Mouse (Mus musculus) heart, embryonic 16.5 days (tissue): ENCODE results near the gene Chrm3. TPM values are rescaled to one million over a fixed set of nuclear protein-coding genes. Genes with fewer than 3 reads are reported as not detected.
A peak's percentile ranks its signal among the peaks of the same experiment; 100 is the strongest.
"Not testable (repeated sequence)": the region's sequence is repeated elsewhere in the genome, so short reads cannot be mapped to it uniquely, and the experiment has no call there.

ENCODE experiments used
- ATAC-seq: fragments of 200-750 bp; cut with Nextera tagmentation; replicated peaks from 2 replicates; pipeline ENCODE4 v1.8.0; 2017; ENCODE audit warnings: moderate number of reproducible peaks; ENCODE audit not compliant: insufficient read depth, low FRiP score; ENCODE audit errors: extremely low read depth
- H3K27ac ChIP-seq: fragments of 300-500 bp; sonication (generic); 2 replicates; pipeline ENCODE4 v1.5.1; 2014; ENCODE audit warnings: mild to moderate bottlenecking, low read length, control low read depth, moderate library complexity
- H3K27me3 ChIP-seq: fragments of 300-500 bp; sonication (generic); 2 replicates; pipeline ENCODE4 v1.6.1; 2014; ENCODE audit warnings: low read length, mixed read lengths; ENCODE audit not compliant: control insufficient read depth, insufficient read depth
- H3K36me3 ChIP-seq: fragments of 300-500 bp; sonication (generic); 2 replicates; pipeline ENCODE4 v1.6.1; 2014; ENCODE audit not compliant: control insufficient read depth, insufficient read depth
- H3K4me1 ChIP-seq: fragments of 300-500 bp; sonication (generic); 2 replicates; pipeline ENCODE4 v1.6.1; 2014; ENCODE audit warnings: low read length, mixed read lengths; ENCODE audit not compliant: control insufficient read depth, insufficient read depth
- H3K4me2 ChIP-seq: fragments of 300-500 bp; sonication (generic); 2 replicates; pipeline ENCODE4 v1.6.1; 2014; ENCODE audit warnings: low read depth, mild to moderate bottlenecking, control low read depth, low read length
- H3K4me3 ChIP-seq: fragments of 300-500 bp; sonication (generic); 2 replicates; pipeline ENCODE4 v1.5.1; 2014; ENCODE audit warnings: mild to moderate bottlenecking, control low read depth, low read length
- H3K9ac ChIP-seq: fragments of 300-500 bp; sonication (generic); 2 replicates; pipeline ENCODE4 v1.6.1; 2014; ENCODE audit warnings: low read length, control low read depth
- H3K9me3 ChIP-seq: fragments of 300-500 bp; sonication (generic); replicated peaks from 2 replicates; pipeline ENCODE4 v1.6.1; 2016; ENCODE audit warnings: low read length; ENCODE audit not compliant: control insufficient read depth
- WGBS: fragments of 180-500 bp; shearing (Covaris S2); extraction: QIAGEN DNeasy Blood & Tissue Kit; methylation state at CpG from one replicate; pipeline ENCODE4 v1.1.7; 2014; 5-methylcytosine and 5-hydroxymethylcytosine counted together
- polyA plus RNA-seq: library from polyadenylated mRNA; unstranded; fragments of >200 nt; fragmentation: Nextera tagmentation; extraction: Ambion mirVana; gene quantifications from 2 replicates; pipeline ENCODE4 v1.2.1, GENCODE M21; 2015

Chrm3 gene
- 0.22 and 0.42 TPM in 2 replicates for polyA plus RNA-seq

DNA sequence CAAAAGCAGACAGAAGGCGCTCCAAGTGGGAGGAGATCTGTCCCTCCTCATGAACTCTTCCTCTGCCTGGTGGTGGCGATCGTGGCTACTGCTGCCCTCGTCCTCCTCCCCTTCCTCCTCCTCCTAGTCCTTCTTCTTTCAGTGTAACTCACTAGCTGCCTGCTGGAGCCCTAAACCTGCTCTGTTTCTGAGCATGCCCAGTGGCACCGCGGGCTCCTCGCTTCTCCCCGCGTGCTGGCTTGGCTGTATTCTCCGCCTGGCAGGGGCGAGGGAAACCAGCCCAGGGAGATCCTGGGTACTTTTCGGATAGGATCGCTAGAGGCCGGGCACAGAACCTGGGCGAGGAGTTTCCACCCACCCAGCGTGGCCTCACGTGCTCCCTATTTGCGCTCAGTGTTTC, at the start of gene Chrm3:
TSS of gene Chrm3 (minus strand) at position 71 of the 400 bp plus-strand sequence.
- peaks cover 2% of the 10 kb centered on the region; the same call in 1 of the 2 replicates for H3K4me1 ChIP-seq
- peak; percentile 23; the same call in 1 of the 2 replicates for ATAC-seq
- H3K36me3 ChIP-seq, result no peaks in the 10 kb centered on the region
- no peak within 1 kb of the TSS for H3K27ac ChIP-seq
- H3K4me2 ChIP-seq, result peak within 1 kb of the TSS; percentile 86
- no peaks in the 10 kb centered on the region for H3K9me3 ChIP-seq
- 3% methylated on average over 18 of the region's 18 CpGs for WGBS
- H3K4me3 ChIP-seq, result peak within 1 kb of the TSS; percentile 54
- H3K27me3 ChIP-seq, result peaks cover 32% of the 10 kb centered on the region
- H3K9ac ChIP-seq, result peak within 1 kb of the TSS; percentile 53

DNA sequence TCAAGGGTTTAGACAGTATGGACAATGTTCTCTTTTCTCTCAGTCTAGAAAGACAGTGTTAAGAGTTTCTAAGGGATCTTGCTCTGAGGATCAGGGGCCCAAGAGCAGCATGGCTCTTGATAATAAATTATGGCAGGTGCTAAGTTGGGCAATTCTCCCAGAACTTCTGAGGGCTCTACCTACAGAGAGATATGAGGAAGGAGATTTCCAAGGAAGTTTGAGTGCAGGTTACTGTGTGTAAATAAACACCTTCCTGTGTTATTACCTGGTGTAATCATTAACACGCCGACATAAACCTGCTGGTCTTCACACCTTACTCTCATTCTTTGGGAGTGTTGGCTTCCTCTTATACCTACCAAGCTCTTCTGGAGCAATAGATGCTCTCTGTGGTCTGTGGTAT, 33.7 kb upstream of the Chrm3 start:
- Histone ChIP-seq H3K27ac (no peak overlapping the region), H3K9me3 (no peaks in the 10 kb centered on the region), H3K36me3 (no peaks in the 10 kb centered on the region), H3K27me3 (no peaks in the 10 kb centered on the region), H3K9ac (no peak overlapping the region), H3K4me1 (no peaks in the 10 kb centered on the region), H3K4me2 (no peak overlapping the region), H3K4me3 (no peak overlapping the region)
- no peak for ATAC-seq
- WGBS, result 87% methylated on average over 2 of the region's 2 CpGs

DNA sequence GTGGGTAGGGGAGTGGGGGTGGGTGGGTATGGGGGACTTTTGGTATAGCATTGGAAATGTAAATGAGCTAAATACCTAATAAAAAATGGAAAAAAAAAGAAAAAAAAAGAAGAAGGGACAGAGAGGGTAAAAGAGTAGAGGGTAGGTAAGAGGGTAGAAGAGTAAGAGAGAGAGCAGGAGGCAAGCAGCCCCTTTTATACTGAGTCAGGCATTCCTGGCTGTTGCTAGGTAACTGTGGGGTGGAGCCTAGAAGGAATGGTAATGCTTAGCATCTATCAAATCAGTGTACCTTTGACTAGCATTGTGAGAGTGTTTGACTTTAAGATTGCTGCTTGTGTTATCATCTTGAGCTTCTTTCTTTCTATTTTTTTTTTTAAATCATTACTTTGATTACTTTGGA, 14.8 kb upstream of the Chrm3 start:
- not testable (repeated sequence) for ATAC-seq, H3K9me3 ChIP-seq, H3K9ac ChIP-seq, H3K4me3 ChIP-seq, H3K4me1 ChIP-seq, H3K27me3 ChIP-seq, H3K27ac ChIP-seq, H3K36me3 ChIP-seq, H3K4me2 ChIP-seq

DNA sequence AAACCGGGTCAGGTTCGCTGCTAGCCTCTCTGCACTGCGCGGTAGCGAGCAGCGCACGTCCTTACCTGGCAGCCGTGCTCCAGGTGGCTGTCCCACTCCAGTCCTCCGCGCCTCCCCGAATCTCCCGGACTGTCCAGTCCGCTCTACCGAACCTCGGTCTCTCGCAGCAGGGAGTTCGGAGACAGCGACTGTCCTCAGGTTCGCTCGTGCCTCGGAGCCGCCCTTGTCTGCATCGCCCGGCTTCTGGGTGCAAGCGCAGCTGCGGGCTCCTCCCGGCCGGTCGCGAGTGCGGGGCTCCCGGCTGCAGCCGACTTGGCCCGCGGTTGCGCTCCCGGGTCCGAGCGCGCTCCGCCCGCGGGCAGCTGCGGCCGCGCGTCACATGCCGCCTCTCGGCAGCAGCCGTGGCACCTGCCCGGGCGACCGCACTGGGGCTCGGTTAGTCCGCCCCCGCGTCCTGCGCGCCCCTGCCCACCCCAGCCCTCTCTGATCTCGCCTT, 400 bp downstream of the Chrm3 start:
- no peak overlapping the region for H3K27ac ChIP-seq
- WGBS, result under 1% methylated on average over 59 of the region's 60 CpGs
- peak overlapping the region; percentile 86 for H3K4me2 ChIP-seq
- H3K4me3 ChIP-seq, result peak overlapping the region; percentile 54
- no peaks in the 10 kb centered on the region for H3K36me3 ChIP-seq
- peak overlapping the region; percentile 53 for H3K9ac ChIP-seq
- no peaks in the 10 kb centered on the region for H3K9me3 ChIP-seq
- H3K4me1 ChIP-seq, result peaks cover 2% of the 10 kb centered on the region; the same call in 1 of the 2 replicates
- no peak; the same call in 1 of the 2 replicates for ATAC-seq
- peaks cover 32% of the 10 kb centered on the region for H3K27me3 ChIP-seq

DNA sequence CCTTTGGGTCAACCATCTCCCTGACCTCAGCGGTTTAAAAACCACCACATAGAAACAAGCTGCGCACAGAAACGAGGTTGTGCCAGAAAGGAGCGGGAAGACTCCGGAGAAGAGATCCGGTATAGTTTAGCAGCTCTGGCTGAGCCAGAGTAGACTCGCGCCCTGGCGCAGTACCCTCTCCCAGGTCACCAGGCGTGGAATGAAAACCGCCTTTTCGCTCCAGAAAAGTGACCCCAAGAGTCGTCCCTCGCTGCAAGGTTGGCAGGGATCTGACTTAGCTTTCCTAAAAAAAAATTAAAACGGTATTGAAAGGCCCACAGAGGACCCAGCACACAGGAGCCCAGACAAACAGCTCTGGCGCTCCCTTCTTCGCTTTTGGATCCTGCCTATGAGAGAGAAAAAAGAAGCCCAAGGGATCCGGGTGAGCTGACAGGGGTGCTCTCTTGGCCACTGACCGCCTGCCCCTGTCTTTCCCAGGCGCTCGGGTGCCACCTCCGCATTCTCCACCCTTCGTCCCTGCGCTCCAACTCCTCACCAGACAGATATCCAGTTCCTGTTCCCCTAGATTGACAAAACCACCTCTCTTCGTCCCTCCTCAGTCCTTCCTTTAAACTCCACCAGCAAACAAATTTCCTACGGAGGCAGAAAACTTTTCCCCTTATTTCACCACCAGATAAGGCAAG, 990 bp downstream of the Chrm3 start:
- peaks cover 2% of the 10 kb centered on the region; the same call in 1 of the 2 replicates for H3K4me1 ChIP-seq

DNA sequence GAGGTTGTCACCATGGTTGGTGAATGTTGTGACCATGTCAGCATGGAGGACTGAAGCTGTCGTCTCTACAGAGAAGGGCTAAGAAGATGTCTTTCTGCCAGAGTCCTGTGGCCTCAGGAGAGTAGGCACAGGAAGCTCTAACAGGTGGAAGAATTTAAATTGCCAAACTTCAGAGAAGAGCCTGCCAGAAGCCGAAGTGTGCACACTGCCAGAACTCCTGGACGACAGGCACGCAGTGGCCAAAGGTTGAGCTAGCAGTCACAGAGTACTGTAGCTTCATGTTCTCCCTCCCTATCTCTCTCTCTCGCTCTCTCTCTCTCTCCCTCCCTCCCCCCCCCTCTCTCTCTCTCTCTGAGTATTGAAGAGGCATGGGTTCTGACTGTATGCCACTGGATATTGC, 4.9 kb downstream of the Chrm3 start:
- Histone ChIP-seq H3K27ac (no peak overlapping the region), H3K36me3 (no peaks in the 10 kb centered on the region), H3K9me3 (no peaks in the 10 kb centered on the region), H3K27me3 (peaks cover 19% of the 10 kb centered on the region), H3K9ac (no peak overlapping the region), H3K4me1 (no peaks in the 10 kb centered on the region), H3K4me3 (no peak overlapping the region), H3K4me2 (no peak overlapping the region)
- 71% methylated on average over 5 of the region's 5 CpGs for WGBS
- ATAC-seq, result no peak

More for the DNA sequence above, 990 bp downstream of the Chrm3 start:
- Histone ChIP-seq H3K9me3 (no peaks in the 10 kb centered on the region), H3K4me3 (peak overlapping the region; percentile 54), H3K27ac (no peak overlapping the region), H3K27me3 (peaks cover 32% of the 10 kb centered on the region), H3K4me2 (peak overlapping the region; percentile 86), H3K36me3 (no peaks in the 10 kb centered on the region), H3K9ac (peak overlapping the region; percentile 21; the same call in 1 of the 2 replicates)
- no peak for ATAC-seq
- WGBS, result 3% methylated on average over 26 of the region's 26 CpGs

DNA sequence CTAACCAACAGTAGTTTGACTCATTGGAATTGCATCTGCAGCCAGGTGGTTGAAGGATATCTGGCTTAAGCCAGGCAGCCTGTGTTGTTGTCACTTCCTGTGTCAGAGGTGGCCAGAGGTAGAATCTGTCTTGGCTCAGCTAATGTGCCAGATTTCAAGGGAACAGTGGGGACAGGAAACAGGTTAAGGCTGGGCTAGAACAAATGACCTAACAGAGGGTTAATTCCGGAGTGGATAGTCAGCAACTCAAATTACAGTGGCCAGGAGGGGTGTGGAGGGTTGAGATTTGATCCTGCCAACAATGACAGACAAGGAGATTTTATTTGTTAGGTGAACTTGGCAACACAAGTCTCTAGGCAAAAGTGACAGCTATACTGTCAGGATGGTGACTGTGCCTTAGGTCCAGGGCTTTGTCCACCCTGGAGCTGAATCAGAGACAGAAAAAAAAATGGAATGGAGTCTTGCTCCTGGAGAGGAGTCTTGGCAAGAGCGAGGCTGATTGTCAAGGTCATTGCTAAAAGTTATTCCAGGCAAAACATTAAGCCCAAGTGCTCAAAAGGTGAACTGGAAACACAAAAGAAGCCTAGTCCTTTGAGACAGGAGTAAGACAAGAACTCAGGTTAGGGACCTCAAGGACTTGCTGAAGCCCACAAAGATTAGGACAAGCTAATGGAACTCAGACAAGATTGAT, 5.6 kb downstream of the Chrm3 start:
- 57% methylated on average over 2 of the region's 2 CpGs for WGBS
- H3K27me3 ChIP-seq, result peaks cover 16% of the 10 kb centered on the region
- no peaks in the 10 kb centered on the region for H3K36me3 ChIP-seq
- H3K4me1 ChIP-seq, result no peaks in the 10 kb centered on the region
- no peaks in the 10 kb centered on the region for H3K9me3 ChIP-seq
- no peak overlapping the region for H3K27ac ChIP-seq
- no peak overlapping the region for H3K9ac ChIP-seq
- no peak for ATAC-seq
- no peak overlapping the region for H3K4me3 ChIP-seq
- H3K4me2 ChIP-seq, result no peak overlapping the region

DNA sequence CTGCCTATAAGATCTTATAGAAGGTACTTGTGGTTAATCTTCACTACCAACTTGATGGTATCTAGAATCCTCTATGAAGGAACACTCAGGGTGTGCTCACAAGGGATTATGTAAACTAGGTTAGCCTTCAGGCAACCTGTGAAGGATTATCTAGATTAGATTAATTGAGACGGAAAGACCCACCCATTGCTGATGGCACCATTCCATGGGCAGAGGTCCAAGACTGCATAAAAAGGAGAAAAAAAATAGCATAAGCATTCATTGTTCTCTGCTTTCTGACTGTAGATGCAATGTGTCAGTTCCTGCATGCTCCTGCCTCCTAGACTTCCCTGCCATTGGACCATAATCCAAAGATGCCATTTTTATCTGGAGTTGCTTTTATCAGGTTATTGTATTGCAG, 8.5 kb downstream of the Chrm3 start:
- 67% methylated on average over 1 of the region's 1 CpGs for WGBS
- ATAC-seq, result no peak

DNA sequence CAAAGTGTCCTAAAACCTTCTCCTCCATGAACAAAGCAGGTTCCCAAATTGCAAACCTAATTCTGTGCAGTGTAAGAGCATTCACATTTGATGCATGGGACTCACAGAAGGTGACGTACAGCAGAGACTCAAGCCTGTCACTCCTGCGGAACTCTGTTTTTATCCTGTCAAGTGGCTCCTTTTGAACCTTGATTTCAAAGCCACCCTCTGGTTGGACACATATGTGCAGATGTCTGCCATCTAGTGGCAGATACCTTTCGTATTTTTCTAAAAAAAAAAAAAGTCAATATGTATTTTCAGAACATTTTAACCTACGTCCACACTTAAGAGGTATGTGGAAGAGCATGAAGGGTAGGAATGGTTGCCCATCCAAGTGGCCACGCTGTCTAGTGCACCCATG, 16.3 kb downstream of the Chrm3 start:
- Histone ChIP-seq H3K36me3 (no peaks in the 10 kb centered on the region), H3K4me2 (no peak overlapping the region), H3K9ac (no peak overlapping the region), H3K4me1 (no peaks in the 10 kb centered on the region), H3K27me3 (no peaks in the 10 kb centered on the region), H3K27ac (no peak overlapping the region), H3K4me3 (no peak overlapping the region), H3K9me3 (no peaks in the 10 kb centered on the region)
- WGBS, result 52% methylated on average over 5 of the region's 5 CpGs
- ATAC-seq, result no peak

More for the DNA sequence above, 8.5 kb downstream of the Chrm3 start:
- Histone ChIP-seq H3K36me3 (no peaks in the 10 kb centered on the region), H3K27ac (no peak overlapping the region), H3K4me2 (no peak overlapping the region), H3K9me3 (no peaks in the 10 kb centered on the region), H3K9ac (no peak overlapping the region), H3K4me1 (no peaks in the 10 kb centered on the region), H3K27me3 (no peaks in the 10 kb centered on the region), H3K4me3 (no peak overlapping the region)
